Mouse (Mus musculus) lung, postnatal 0 days (tissue): Measurements from ENCODE around the gene Ube2r2.

Source experiments
- CTCF ChIP-seq: IDR thresholded peaks from 2 replicates; pipeline ENCODE4 v1.5.1; 2016; ENCODE audit warnings: antibody characterized with exemption, mild to moderate bottlenecking
- EP300 ChIP-seq: IDR thresholded peaks from 2 replicates; pipeline ENCODE4 v1.6.1; 2016; ENCODE audit warnings: antibody characterized with exemption, mild to moderate bottlenecking, control low read depth

DNA sequence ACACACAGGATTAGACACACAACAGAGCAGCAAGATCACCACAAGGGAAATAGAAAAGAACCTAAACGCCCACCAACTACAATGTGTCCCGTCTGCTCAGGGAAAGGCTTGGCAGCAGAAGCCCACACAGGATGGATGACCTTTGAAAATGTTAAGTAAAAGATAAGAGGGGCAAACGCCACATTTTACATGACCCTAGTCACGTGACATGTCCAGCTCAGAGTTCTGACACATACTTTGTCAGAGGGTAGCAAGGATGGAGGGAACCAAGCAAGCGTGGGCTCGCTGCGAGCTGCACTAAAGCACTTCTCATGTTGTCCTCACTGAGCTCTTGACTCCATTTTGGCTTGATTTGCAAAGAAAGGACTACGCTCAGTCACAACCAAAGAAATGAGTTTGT, 70.2 kb downstream of the Ube2r2 start:
- TF ChIP-seq CTCF (no peak), EP300 (no peak)
